Mouse (Mus musculus): ENCODE results near the gene Atp5g3. TPM values are rescaled to one million over a fixed set of nuclear protein-coding genes. Genes with fewer than 3 reads are reported as not detected.
"Not testable (repeated sequence)": the region's sequence is repeated elsewhere in the genome, so short reads cannot be mapped to it uniquely, and the experiment has no call there.

Atp5g3 gene
- polyA plus RNA-seq, 1 experiment = 1,803 TPM

- Histone ChIP-seq H3K4me1 (ENCODE audit: control insufficient read depth, insufficient read depth, low read length) (no peaks in the 10 kb centered on the region), H3K36me3 (ENCODE audit: control insufficient read depth, insufficient read depth, low read length) (no peaks in the 10 kb centered on the region), H3K27ac (ENCODE audit: insufficient read depth, low read depth, low read length) (no peak overlapping the region), H3K27me3 (replicated peaks; ENCODE audit: control insufficient read depth, insufficient read depth, low read length) (no peaks in the 10 kb centered on the region; the same call in 1 of the 2 replicates), H3K4me3 (ENCODE audit: insufficient read depth, low read depth, low read length) (no peak overlapping the region)
- TF ChIP-seq POLR2A (IDR thresholded peaks at IDR 0.05; ENCODE audit: low read depth, low read length) = no peak
- no peak for TF ChIP-seq CTCF (conservative IDR thresholded peaks at IDR 0.05; ENCODE audit: insufficient read depth, insufficient read length, low read depth, low read length)
- no peak for DNase-seq
- 66% methylated on average over 7 of the region's 7 CpGs for WGBS
Measured at GRCm38 (mm10) chr2:73919642-73920041, 8.5 kb upstream of the Atp5g3 start.

DNA sequence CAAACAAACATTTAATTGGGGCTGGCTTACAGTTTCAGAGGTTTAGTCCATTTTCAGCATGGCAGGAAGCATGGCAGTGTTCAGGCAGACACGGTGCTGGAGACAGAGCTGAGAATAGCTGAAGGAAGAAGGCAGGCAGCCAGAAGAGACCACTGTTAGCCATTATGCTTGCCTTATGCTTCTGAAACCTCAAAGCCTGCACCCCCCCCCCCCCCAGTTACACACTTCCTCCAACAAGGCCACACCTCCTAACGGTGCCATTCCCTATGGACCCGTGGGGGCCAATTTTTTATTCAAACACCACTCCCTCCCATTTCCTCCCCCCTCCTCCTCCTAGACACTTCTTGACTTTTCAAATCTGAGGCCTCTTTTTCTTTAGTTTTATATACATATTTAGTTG, 1.1 kb upstream of the Atp5g3 start:
- 59% methylated on average over 3 of the region's 3 CpGs for WGBS
- Histone ChIP-seq H3K27ac (ENCODE audit: insufficient read depth, low read depth, low read length) (no peak overlapping the region), H3K27me3 (replicated peaks; ENCODE audit: control insufficient read depth, insufficient read depth, low read length) (no peaks in the 10 kb centered on the region), H3K4me1 (ENCODE audit: control insufficient read depth, insufficient read depth, low read length) (peaks cover 2% of the 10 kb centered on the region; the same call in 1 of the 2 replicates), H3K4me3 (ENCODE audit: insufficient read depth, low read depth, low read length) (no peak overlapping the region), H3K36me3 (ENCODE audit: control insufficient read depth, insufficient read depth, low read length) (peaks cover 19% of the 10 kb centered on the region)
- TF ChIP-seq POLR2A (IDR thresholded peaks at IDR 0.05; ENCODE audit: low read depth, low read length) = no peak
- TF ChIP-seq CTCF (conservative IDR thresholded peaks at IDR 0.05; ENCODE audit: insufficient read depth, insufficient read length, low read depth, low read length) = no peak
- no peak for DNase-seq

- Histone ChIP-seq H3K27ac (ENCODE audit: insufficient read depth, low read depth, low read length) (peak overlapping the region; percentile 97), H3K36me3 (ENCODE audit: control insufficient read depth, insufficient read depth, low read length) (peaks cover 21% of the 10 kb centered on the region), H3K27me3 (replicated peaks; ENCODE audit: control insufficient read depth, insufficient read depth, low read length) (no peaks in the 10 kb centered on the region), H3K4me1 (ENCODE audit: control insufficient read depth, insufficient read depth, low read length) (peaks cover 2% of the 10 kb centered on the region; the same call in 1 of the 2 replicates), H3K4me3 (ENCODE audit: insufficient read depth, low read depth, low read length) (peak overlapping the region; percentile 93)
- under 1% methylated on average over 47 of the region's 50 CpGs for WGBS
- TF ChIP-seq POLR2A (IDR thresholded peaks at IDR 0.05; ENCODE audit: low read depth, low read length) = peak; percentile 29
- no peak for TF ChIP-seq CTCF (conservative IDR thresholded peaks at IDR 0.05; ENCODE audit: insufficient read depth, insufficient read length, low read depth, low read length)
- DNase-seq = peak; percentile 72
Measured at GRCm38 (mm10) chr2:73910571-73911174, 453 bp downstream of the Atp5g3 start.

- 62% methylated on average over 2 of the region's 2 CpGs for WGBS
- TF ChIP-seq POLR2A (IDR thresholded peaks at IDR 0.05; ENCODE audit: low read depth, low read length) (no peak), CTCF (conservative IDR thresholded peaks at IDR 0.05; ENCODE audit: insufficient read depth, insufficient read length, low read depth, low read length) (no peak)
- Histone ChIP-seq H3K4me1 (ENCODE audit: control insufficient read depth, insufficient read depth, low read length) (peaks cover 2% of the 10 kb centered on the region; the same call in 1 of the 2 replicates), H3K27me3 (replicated peaks; ENCODE audit: control insufficient read depth, insufficient read depth, low read length) (no peaks in the 10 kb centered on the region), H3K27ac (ENCODE audit: insufficient read depth, low read depth, low read length) (no peak overlapping the region), H3K4me3 (ENCODE audit: insufficient read depth, low read depth, low read length) (no peak overlapping the region), H3K36me3 (ENCODE audit: control insufficient read depth, insufficient read depth, low read length) (peaks cover 21% of the 10 kb centered on the region)
- no peak for DNase-seq
Measured at GRCm38 (mm10) chr2:73909116-73909515, 2.0 kb downstream of the Atp5g3 start.

- peaks cover 19% of the 10 kb centered on the region for H3K36me3 ChIP-seq (ENCODE audit: control insufficient read depth, insufficient read depth, low read length)
- H3K27ac ChIP-seq (ENCODE audit: insufficient read depth, low read depth, low read length); H3K27me3 ChIP-seq (replicated peaks; ENCODE audit: control insufficient read depth, insufficient read depth, low read length); H3K4me3 ChIP-seq (ENCODE audit: insufficient read depth, low read depth, low read length); H3K4me1 ChIP-seq (ENCODE audit: control insufficient read depth, insufficient read depth, low read length): not testable (repeated sequence)
- DNase-seq = peak; percentile 9
Measured at GRCm38 (mm10) chr2:73904679-73905078, 6.4 kb downstream of the Atp5g3 start.

GRCm38 (mm10) chr2:73903536-73903935, 7.6 kb downstream of the Atp5g3 start:
- 95% methylated on average over 2 of the region's 2 CpGs for WGBS
- Histone ChIP-seq H3K4me3 (ENCODE audit: insufficient read depth, low read depth, low read length) (no peak overlapping the region), H3K4me1 (ENCODE audit: control insufficient read depth, insufficient read depth, low read length) (no peaks in the 10 kb centered on the region), H3K27me3 (replicated peaks; ENCODE audit: control insufficient read depth, insufficient read depth, low read length) (no peaks in the 10 kb centered on the region), H3K27ac (ENCODE audit: insufficient read depth, low read depth, low read length) (no peak overlapping the region), H3K36me3 (ENCODE audit: control insufficient read depth, insufficient read depth, low read length) (peaks cover 11% of the 10 kb centered on the region)
- DNase-seq = no peak
- TF ChIP-seq CTCF (conservative IDR thresholded peaks at IDR 0.05; ENCODE audit: insufficient read depth, insufficient read length, low read depth, low read length) (no peak), POLR2A (IDR thresholded peaks at IDR 0.05; ENCODE audit: low read depth, low read length) (no peak)

GRCm38 (mm10) chr2:73902328-73902727, 8.8 kb downstream of the Atp5g3 start:
- not testable (repeated sequence) for DNase-seq; H3K27me3 ChIP-seq (replicated peaks; ENCODE audit: control insufficient read depth, insufficient read depth, low read length); H3K36me3 ChIP-seq (ENCODE audit: control insufficient read depth, insufficient read depth, low read length); H3K27ac ChIP-seq (ENCODE audit: insufficient read depth, low read depth, low read length); H3K4me3 ChIP-seq (ENCODE audit: insufficient read depth, low read depth, low read length); H3K4me1 ChIP-seq (ENCODE audit: control insufficient read depth, insufficient read depth, low read length)
- WGBS = 97% methylated on average over 3 of the region's 3 CpGs

DNA sequence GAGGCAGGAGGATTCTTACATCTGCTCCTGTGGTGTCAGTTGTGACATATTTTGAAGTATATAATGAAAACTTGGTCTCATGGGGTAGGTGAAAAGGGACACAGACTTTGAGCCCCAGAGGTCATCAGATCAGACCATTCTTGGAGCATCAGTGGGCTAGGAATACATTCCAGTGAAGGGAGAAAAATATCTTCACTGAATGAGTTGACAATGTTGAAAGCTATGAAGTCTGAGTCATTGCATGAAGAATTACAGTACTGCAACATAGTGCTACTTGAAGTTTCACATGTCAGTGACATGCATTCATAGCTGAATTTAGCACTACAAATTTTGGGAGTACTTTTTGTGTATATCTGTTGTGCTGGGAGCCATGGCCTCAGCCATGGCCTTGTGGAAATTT, 10.0 kb downstream of the Atp5g3 start:
- Histone ChIP-seq H3K27me3 (replicated peaks; ENCODE audit: control insufficient read depth, insufficient read depth, low read length) (no peaks in the 10 kb centered on the region), H3K4me3 (ENCODE audit: insufficient read depth, low read depth, low read length) (no peak overlapping the region), H3K27ac (ENCODE audit: insufficient read depth, low read depth, low read length) (no peak overlapping the region), H3K4me1 (ENCODE audit: control insufficient read depth, insufficient read depth, low read length) (no peaks in the 10 kb centered on the region), H3K36me3 (ENCODE audit: control insufficient read depth, insufficient read depth, low read length) (no peaks in the 10 kb centered on the region)
- TF ChIP-seq CTCF (conservative IDR thresholded peaks at IDR 0.05; ENCODE audit: insufficient read depth, insufficient read length, low read depth, low read length) (no peak), POLR2A (IDR thresholded peaks at IDR 0.05; ENCODE audit: low read depth, low read length) (no peak)
- no peak for DNase-seq
